Comparison of ENCODE assay signal across 16 mouse cellular contexts in genomic region chr7:127313912-127314311, GRCm38 (mm10).
"Had no signal": no experiment of that assay in that cellular context is flagged by ENCODE, and none has a peak within 500 bp of the region (broad histone marks: within the 10 kb centered on the region; RNA-seq: fewer than 3 reads in every experiment).

No protein-coding gene starts in this region.

- H3K27ac ChIP-seq: kidney, embryonic 15.5 days; left cerebral cortex, adult 2 months; liver, embryonic 13.5 days; stomach, postnatal 0 days had no signal

- H3K9me3 ChIP-seq: kidney, embryonic 15.5 days; liver, embryonic 13.5 days had no signal

- H3K4me3 ChIP-seq: kidney, embryonic 15.5 days; left cerebral cortex, adult 2 months; liver, embryonic 13.5 days had no signal

- H3K4me2 ChIP-seq: kidney, embryonic 15.5 days; liver, embryonic 13.5 days; midbrain, embryonic 11.5 days had no signal

- H3K4me1 ChIP-seq: kidney, embryonic 15.5 days; liver, embryonic 13.5 days had no signal

- H3K9ac ChIP-seq: kidney, embryonic 15.5 days; liver, embryonic 13.5 days had no signal

- H3K27me3 ChIP-seq: liver, embryonic 13.5 days had no signal

- DNase-seq: kidney, adult 8-10 months; kidney, postnatal 10 days; kidney, postnatal 36 days; layer of hippocampus, postnatal 36 days; liver, embryonic 13.5 days; lung, adult 2 months; lung, postnatal 14 days; lung, postnatal 4 days; midbrain, embryonic 14.5 days; thymus, adult 2 months; thymus, postnatal 14 days; thymus, postnatal 4 days had no signal

- H3K36me3 ChIP-seq: kidney, embryonic 15.5 days; liver, embryonic 13.5 days had no signal
